Mouse (Mus musculus) midbrain, embryonic 10.5 days (tissue): ENCODE measurements around the gene Nrxn2. TPM values are rescaled to one million over a fixed set of nuclear protein-coding genes. Genes with fewer than 3 reads are reported as not detected.

ENCODE experiments used
- DNase-seq: peaks from one replicate; pipeline ENCODE4 v3.0.0-alpha.2; 2017; ENCODE audit warnings: low spot score
- H3K27ac ChIP-seq: fragments of 300-500 bp; sonication (generic); replicated peaks from 2 replicates; pipeline ENCODE4 v1.5.1; 2016; ENCODE audit warnings: mild to moderate bottlenecking
- H3K27me3 ChIP-seq: fragments of 300-500 bp; sonication (generic); 2 replicates; pipeline ENCODE4 v1.6.1; 2016; ENCODE audit warnings: low read depth, mild to moderate bottlenecking; ENCODE audit not compliant: poor library complexity, severe bottlenecking
- H3K36me3 ChIP-seq: fragments of 300-500 bp; sonication (generic); 2 replicates; pipeline ENCODE4 v1.6.1; 2016; ENCODE audit warnings: mild to moderate bottlenecking, moderate library complexity
- H3K4me1 ChIP-seq: fragments of 300-500 bp; sonication (generic); 2 replicates; pipeline ENCODE4 v1.6.1; 2016
- H3K4me3 ChIP-seq: fragments of 300-500 bp; sonication (generic); 2 replicates; pipeline ENCODE4 v1.5.1; 2016; ENCODE audit warnings: mild to moderate bottlenecking, moderate library complexity
- H3K9me3 ChIP-seq: fragments of 300-500 bp; sonication (generic); replicated peaks from 2 replicates; pipeline ENCODE4 v1.6.1; 2016; ENCODE audit warnings: mild to moderate bottlenecking
- WGBS: fragments of 180-500 bp; shearing (Covaris S2); methylation state at CpG from one replicate; pipeline ENCODE4 v1.1.7; 2016; 5-methylcytosine and 5-hydroxymethylcytosine counted together
- polyA plus RNA-seq: library from polyadenylated mRNA; unstranded; fragments of >200 nt; fragmentation: Nextera tagmentation; extraction: Ambion mirVana; gene quantifications from 2 replicates; pipeline ENCODE4 v1.2.1, GENCODE M21; 2016

The Nrxn2 gene
- polyA plus RNA-seq, 1 experiment from 2014 or later, result 5.1 TPM

DNA sequence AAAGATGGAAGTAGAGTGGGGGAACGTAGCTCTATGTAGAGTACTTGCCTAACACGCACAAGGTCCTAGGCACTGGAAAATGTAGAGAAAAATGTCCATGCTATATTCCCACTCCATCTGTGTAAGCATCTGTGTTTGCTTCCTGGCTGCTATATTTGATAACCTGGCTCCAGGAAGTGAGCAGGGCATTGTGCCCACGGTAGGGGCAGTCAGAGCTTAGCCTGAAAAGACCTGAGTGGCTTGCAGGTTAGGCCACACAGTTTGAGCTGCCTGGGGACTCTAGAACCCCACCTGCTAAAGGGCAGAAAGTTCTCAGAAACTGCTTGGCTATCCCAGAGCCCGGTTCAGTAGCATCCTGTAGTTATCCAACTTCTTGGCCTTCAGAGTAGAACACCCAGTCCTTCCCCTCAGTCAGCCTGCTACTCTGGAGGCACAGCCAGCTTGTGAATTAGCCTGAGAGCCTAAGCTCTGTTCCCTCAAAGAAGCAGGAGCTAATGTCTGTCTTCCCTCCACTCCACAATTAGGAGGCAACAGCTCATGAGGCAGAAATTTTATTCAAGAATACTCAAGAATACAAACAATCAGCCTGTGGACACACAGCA lies 36.1 kb upstream of the Nrxn2 start:
- H3K27ac ChIP-seq, result no peak overlapping the region
- H3K9me3 ChIP-seq, result no peaks in the 10 kb centered on the region
- peaks cover 40% of the 10 kb centered on the region for H3K4me1 ChIP-seq
- no peak overlapping the region for H3K4me3 ChIP-seq
- peaks cover 8% of the 10 kb centered on the region; the same call in 1 of the 2 replicates for H3K27me3 ChIP-seq
- DNase-seq, result no peak
- WGBS, result 86% methylated on average over 4 of the region's 4 CpGs
- H3K36me3 ChIP-seq, result peaks cover 37% of the 10 kb centered on the region

DNA sequence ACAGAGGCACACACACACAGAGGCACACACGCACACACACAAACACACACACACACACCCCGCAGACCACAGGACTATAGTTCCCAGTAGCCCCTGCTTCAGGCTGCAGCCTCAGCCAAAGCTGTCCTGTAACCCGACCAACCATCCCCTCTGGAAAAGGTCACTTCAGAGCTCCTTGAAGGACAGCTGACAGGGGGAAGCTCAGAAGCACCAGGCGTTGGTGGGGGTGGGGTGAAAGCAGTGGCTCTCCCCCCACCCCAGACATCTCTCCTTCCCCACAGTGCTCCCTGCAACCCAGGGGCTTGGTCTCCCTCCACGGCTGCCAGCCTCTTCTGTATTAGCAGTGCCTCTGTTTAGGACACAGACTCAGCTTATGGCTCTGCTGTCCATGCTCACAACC lies 35.1 kb upstream of the Nrxn2 start:
- H3K36me3 ChIP-seq, result peaks cover 27% of the 10 kb centered on the region
- H3K27me3 ChIP-seq, result peaks cover 16% of the 10 kb centered on the region
- WGBS, result 54% methylated on average over 5 of the region's 5 CpGs
- H3K4me3 ChIP-seq, result peak overlapping the region; percentile 0; the same call in 1 of the 2 replicates
- peak overlapping the region; percentile 6 for H3K27ac ChIP-seq
- no peak for DNase-seq
- H3K9me3 ChIP-seq, result no peaks in the 10 kb centered on the region
- H3K4me1 ChIP-seq, result peaks cover 36% of the 10 kb centered on the region

DNA sequence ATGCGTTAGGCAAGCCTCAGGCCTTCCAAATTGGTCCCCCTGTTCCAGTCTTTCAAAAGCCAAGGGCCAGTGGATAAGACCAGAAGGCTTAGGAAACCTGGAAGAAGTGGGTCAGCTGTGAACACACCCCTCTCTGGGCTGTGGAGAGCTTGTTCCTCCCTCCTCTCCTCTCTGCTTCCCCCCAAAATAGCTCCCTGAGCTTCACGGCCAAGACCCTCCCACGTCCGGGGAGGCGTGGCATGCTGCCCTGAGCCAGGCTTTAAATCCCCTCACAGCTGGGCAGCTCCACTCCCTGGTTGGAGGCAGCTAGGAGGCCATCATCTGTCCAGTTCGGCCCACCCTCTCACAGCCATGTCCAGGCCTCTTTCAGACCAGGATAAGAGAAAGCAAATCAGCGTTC lies 34.4 kb upstream of the Nrxn2 start, which contains the start of gene Pygm:
TSS of gene Pygm (plus strand) at position 272 of the 400 bp plus-strand sequence.
- Histone ChIP-seq H3K4me3 (peak within 1 kb of the TSS; percentile 0; the same call in 1 of the 2 replicates), H3K27me3 (peaks cover 23% of the 10 kb centered on the region), H3K9me3 (no peaks in the 10 kb centered on the region), H3K4me1 (peaks cover 39% of the 10 kb centered on the region), H3K27ac (peak within 1 kb of the TSS; percentile 64), H3K36me3 (peaks cover 20% of the 10 kb centered on the region)
- 20% methylated on average over 7 of the region's 7 CpGs for WGBS
- DNase-seq, result no peak

DNA sequence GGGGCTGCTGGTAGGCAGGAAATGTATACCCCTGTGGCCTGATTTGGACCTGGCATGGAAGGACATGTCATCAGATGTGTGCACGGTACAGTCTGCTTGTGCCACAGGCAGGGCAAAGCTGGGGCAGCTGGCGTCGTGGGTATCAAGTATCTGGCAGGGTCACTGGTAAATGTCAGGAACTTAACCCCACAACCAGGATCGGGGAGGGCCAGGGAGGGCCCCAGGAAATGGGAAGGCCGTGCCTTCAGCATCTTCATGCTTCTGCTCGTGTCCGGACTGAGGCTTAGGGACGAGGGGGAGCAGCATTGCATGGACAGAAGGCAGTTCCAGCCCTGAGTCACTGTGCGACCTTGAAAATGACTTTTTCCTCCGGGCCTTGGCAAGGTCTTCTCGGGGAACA lies 33.6 kb upstream of the Nrxn2 start:
- Histone ChIP-seq H3K27ac (0 out of 2 replicates have a peak overlapping the region, but pooled peaks have one; percentile 64), H3K4me1 (peaks cover 47% of the 10 kb centered on the region), H3K4me3 (no peak overlapping the region), H3K9me3 (no peaks in the 10 kb centered on the region), H3K27me3 (peaks cover 31% of the 10 kb centered on the region), H3K36me3 (peaks cover 12% of the 10 kb centered on the region)
- WGBS, result 90% methylated on average over 11 of the region's 11 CpGs
- DNase-seq, result no peak

DNA sequence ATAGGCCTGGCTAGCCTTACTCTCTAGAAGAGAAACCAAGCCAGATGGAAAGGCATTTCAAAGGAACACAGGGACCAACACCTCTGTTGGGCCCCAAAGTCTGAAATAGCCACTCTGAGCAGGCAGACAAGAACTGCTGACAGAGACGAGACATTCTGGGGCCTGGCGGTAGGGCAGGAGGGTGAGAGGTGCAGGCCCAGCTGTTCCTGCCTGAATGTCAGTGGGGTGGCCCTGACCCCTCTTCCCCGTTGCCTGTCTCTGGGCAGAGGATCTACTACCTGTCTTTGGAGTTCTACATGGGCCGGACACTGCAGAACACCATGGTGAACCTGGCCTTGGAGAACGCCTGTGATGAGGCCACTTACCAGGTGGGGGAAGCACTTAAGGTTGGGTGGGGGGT lies 33.1 kb upstream of the Nrxn2 start:
- 81% methylated on average over 5 of the region's 5 CpGs for WGBS
- peaks cover 34% of the 10 kb centered on the region for H3K27me3 ChIP-seq

DNA sequence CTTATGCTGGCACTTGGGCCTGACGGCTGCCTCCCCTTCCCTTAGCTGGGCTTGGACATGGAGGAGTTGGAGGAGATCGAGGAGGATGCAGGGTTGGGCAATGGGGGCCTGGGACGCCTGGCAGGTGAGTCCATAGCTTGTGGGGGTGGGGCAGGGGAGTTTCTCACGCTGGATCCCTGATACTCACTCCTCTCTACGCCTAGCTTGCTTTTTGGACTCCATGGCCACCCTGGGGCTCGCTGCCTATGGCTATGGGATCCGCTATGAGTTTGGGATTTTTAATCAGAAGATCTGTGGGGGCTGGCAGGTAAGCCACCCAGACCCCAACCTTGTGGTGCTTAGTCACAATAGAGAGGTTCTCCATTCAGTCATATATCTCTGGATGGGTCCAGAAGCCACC lies 32.7 kb upstream of the Nrxn2 start:
- Histone ChIP-seq H3K36me3 (peaks cover 5% of the 10 kb centered on the region), H3K4me1 (peaks cover 56% of the 10 kb centered on the region), H3K4me3 (no peak overlapping the region), H3K27ac (no peak overlapping the region), H3K9me3 (no peaks in the 10 kb centered on the region), H3K27me3 (peaks cover 38% of the 10 kb centered on the region)
- 91% methylated on average over 7 of the region's 7 CpGs for WGBS
- DNase-seq, result no peak

More for the DNA sequence above, 33.1 kb upstream of the Nrxn2 start:
- Histone ChIP-seq H3K36me3 (peaks cover 9% of the 10 kb centered on the region), H3K4me3 (no peak overlapping the region), H3K4me1 (peaks cover 52% of the 10 kb centered on the region), H3K27ac (no peak overlapping the region), H3K9me3 (no peaks in the 10 kb centered on the region)
- no peak for DNase-seq

DNA sequence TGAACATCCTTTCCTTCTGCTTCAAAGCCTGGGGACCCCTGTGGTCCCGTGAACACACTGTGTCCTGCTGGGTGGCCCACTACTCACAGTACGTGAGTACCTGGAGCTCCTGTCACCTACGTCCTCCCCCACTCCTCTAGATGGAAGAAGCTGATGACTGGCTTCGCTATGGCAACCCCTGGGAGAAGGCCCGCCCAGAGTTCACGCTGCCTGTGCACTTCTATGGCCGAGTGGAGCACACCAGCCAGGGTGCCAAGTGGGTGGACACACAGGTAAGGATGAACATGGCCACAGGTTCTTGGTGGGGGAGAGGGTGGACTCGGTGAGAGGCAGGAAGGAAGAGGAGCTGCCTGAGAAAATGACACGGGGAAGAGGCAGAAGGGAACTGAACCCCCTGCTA lies 32.3 kb upstream of the Nrxn2 start:
- DNase-seq, result no peak
- H3K9me3 ChIP-seq, result no peaks in the 10 kb centered on the region
- peaks cover 1% of the 10 kb centered on the region; the same call in 1 of the 2 replicates for H3K36me3 ChIP-seq
- H3K4me1 ChIP-seq, result peaks cover 56% of the 10 kb centered on the region
- 63% methylated on average over 9 of the region's 9 CpGs for WGBS
- no peak overlapping the region for H3K4me3 ChIP-seq
- H3K27me3 ChIP-seq, result peaks cover 39% of the 10 kb centered on the region
- no peak overlapping the region for H3K27ac ChIP-seq

DNA sequence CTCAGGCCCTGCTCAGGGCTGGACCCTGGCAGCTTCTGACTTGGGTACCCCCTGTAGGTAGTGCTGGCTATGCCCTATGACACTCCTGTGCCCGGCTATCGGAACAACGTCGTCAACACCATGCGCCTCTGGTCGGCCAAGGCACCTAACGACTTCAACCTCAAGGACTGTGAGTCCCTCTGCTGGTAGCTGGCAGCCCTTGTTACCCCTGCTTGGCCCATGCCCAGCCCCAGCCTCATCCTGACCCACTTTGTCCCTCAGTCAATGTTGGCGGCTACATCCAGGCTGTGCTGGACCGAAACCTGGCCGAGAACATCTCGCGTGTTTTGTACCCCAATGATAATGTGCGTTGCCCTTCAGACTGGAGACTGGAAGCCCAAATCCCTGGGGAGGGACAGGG lies 30.5 kb upstream of the Nrxn2 start:
- Histone ChIP-seq H3K4me1 (peaks cover 51% of the 10 kb centered on the region), H3K27ac (no peak overlapping the region), H3K9me3 (no peaks in the 10 kb centered on the region), H3K36me3 (0 out of 2 replicates have a peak, but pooled peaks cover 4% of the 10 kb centered on the region), H3K27me3 (peaks cover 39% of the 10 kb centered on the region), H3K4me3 (no peak overlapping the region)
- 81% methylated on average over 13 of the region's 13 CpGs for WGBS
- DNase-seq, result no peak

DNA sequence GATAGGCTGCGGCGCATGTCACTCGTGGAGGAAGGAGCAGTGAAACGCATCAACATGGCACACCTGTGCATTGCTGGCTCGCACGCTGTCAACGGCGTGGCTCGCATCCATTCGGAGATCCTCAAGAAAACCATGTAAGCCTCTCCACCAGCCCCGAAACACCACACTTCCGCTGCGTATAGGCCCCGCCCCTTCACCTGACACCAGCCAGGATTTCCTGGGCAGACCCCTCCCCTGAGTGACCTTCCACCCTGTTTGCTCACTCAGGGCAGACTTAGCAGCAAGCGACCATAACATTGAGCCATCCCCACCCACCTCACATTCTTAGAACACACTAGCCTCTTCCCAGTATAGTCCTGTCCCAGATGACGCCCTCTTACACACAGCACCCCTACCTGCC lies 28.7 kb upstream of the Nrxn2 start:
- 5% methylated on average over 16 of the region's 16 CpGs for WGBS
- DNase-seq, result no peak
- H3K36me3 ChIP-seq, result 0 out of 2 replicates have a peak, but pooled peaks cover 5% of the 10 kb centered on the region
- H3K27me3 ChIP-seq, result peaks cover 39% of the 10 kb centered on the region
- H3K27ac ChIP-seq, result no peak overlapping the region
- no peaks in the 10 kb centered on the region for H3K9me3 ChIP-seq
- peak overlapping the region; percentile 46 for H3K4me3 ChIP-seq
- peaks cover 33% of the 10 kb centered on the region for H3K4me1 ChIP-seq

DNA sequence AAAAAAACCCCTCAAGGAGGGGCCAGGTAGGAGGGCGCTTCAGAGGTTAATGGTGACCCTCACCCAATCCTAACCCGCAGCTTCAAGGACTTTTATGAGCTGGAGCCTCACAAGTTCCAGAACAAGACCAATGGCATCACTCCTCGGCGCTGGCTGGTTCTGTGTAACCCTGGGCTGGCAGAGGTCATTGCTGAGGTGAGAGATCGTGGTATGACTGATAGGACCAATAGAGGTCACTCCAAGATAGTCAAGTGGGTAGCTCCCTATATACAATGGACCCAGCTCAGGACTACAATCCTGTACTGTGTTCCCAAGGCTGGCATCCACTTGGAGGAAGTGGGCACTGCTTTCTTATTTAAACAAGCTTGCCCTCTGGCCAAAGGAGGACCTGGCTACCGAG lies 28.3 kb upstream of the Nrxn2 start:
- DNase-seq, result no peak
- H3K36me3 ChIP-seq, result 0 out of 2 replicates have a peak, but pooled peaks cover 5% of the 10 kb centered on the region
- H3K27ac ChIP-seq, result no peak overlapping the region
- H3K9me3 ChIP-seq, result no peaks in the 10 kb centered on the region
- peaks cover 28% of the 10 kb centered on the region for H3K4me1 ChIP-seq
- WGBS, result 59% methylated on average over 6 of the region's 6 CpGs
- peaks cover 39% of the 10 kb centered on the region for H3K27me3 ChIP-seq
- peak overlapping the region; percentile 46; the same call in 1 of the 2 replicates for H3K4me3 ChIP-seq

DNA sequence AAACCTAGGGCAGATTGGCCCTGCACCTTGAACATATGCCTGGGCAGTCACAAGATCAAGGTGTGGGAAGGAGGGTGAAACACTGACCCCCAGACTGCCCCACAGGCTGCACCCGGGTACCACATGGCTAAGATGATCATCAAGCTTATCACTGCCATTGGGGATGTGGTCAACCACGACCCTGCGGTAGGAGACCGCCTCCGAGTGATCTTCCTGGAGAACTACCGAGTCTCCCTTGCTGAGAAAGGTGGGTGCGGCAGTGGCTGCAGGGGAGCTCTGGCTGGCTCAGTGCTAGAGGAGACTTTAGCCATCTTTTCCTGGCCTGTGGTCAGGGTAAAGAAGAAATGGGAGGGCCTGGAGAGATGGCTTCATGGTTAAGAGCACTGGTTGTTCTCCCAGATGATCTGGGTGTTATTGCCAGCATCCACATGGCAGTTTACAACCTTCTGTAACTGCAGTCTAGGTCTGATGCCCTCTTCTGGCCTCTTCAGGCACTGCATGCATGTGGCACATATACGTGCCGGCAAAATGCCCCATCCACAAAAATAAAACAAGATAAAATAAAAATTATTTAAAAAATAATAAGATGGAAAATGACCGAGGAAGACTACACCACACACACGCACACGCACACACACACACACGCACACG lies 25.7 kb upstream of the Nrxn2 start:
- 0 out of 2 replicates have a peak, but pooled peaks cover 5% of the 10 kb centered on the region for H3K36me3 ChIP-seq
- WGBS, result 94% methylated on average over 14 of the region's 14 CpGs
- H3K27me3 ChIP-seq, result peaks cover 37% of the 10 kb centered on the region
- no peak for DNase-seq
- no peaks in the 10 kb centered on the region for H3K9me3 ChIP-seq
- peaks cover 19% of the 10 kb centered on the region for H3K4me1 ChIP-seq
- H3K4me3 ChIP-seq, result no peak overlapping the region
- no peak overlapping the region for H3K27ac ChIP-seq

DNA sequence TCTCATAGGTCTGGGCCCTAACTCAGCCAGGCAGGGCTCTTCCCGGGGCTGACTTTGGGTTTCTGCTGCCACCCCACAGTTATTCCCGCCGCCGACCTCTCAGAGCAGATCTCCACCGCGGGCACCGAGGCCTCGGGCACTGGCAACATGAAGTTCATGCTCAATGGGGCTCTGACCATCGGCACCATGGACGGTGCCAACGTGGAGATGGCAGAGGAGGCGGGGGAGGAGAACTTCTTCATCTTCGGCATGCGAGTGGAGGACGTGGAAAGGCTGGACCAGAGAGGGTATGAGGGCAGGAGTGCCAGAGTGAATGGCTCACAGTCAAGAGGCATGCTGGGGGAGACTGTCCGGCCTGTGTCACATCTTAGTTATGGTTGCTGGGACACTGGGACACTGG lies 24.9 kb upstream of the Nrxn2 start:
- peaks cover 37% of the 10 kb centered on the region for H3K27me3 ChIP-seq
- peaks cover 26% of the 10 kb centered on the region for H3K4me1 ChIP-seq
- no peak overlapping the region for H3K27ac ChIP-seq
- 90% methylated on average over 16 of the region's 16 CpGs for WGBS
- H3K36me3 ChIP-seq, result 0 out of 2 replicates have a peak, but pooled peaks cover 5% of the 10 kb centered on the region
- H3K4me3 ChIP-seq, result no peak overlapping the region
- DNase-seq, result no peak
- H3K9me3 ChIP-seq, result no peaks in the 10 kb centered on the region

DNA sequence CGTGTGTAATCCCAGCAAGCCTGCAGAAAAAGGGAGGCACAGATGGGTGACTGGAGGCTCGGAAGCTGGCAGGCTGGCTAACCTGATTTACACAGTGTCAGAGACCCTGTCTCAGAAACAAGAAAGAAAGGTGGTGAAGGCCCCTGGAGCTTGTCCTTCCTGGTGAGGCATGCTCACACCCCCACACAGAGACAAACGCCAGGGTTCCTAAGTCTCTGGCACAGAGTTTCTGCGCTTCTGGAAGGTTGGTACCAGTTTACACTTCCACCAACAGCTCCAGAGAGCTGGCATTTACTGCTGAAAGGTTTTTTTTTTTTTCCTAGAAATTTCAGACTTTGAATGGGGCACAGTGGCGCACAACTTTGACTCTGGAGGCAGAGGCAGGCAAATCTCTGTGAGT lies 22.3 kb upstream of the Nrxn2 start:
- peaks cover 32% of the 10 kb centered on the region for H3K4me1 ChIP-seq
- 90% methylated on average over 5 of the region's 5 CpGs for WGBS
- peaks cover 38% of the 10 kb centered on the region for H3K27me3 ChIP-seq
- H3K27ac ChIP-seq, result no peak overlapping the region
- H3K4me3 ChIP-seq, result no peak overlapping the region
- no peak for DNase-seq
- 0 out of 2 replicates have a peak, but pooled peaks cover 5% of the 10 kb centered on the region for H3K36me3 ChIP-seq
- no peaks in the 10 kb centered on the region for H3K9me3 ChIP-seq
